Mouse (Mus musculus) midbrain, embryonic 13.5 days (tissue): Measurements from ENCODE around the gene Gjb2. TPM values are rescaled to one million over a fixed set of nuclear protein-coding genes. Genes with fewer than 3 reads are reported as not detected.
"Not testable (repeated sequence)": the region's sequence is repeated elsewhere in the genome, so short reads cannot be mapped to it uniquely, and the experiment has no call there.

Experiments used
- ATAC-seq: fragments of 200-750 bp; cut with Nextera tagmentation; 2 replicates; pipeline ENCODE4 v1.8.0; 2017; ENCODE audit warnings: mild to moderate bottlenecking, moderate TSS enrichment, moderate library complexity
- H3K27ac ChIP-seq: fragments of 300-500 bp; sonication (generic); 2 replicates; pipeline ENCODE4 v1.5.1; 2015; ENCODE audit warnings: inconsistent platforms, mild to moderate bottlenecking, moderate library complexity
- H3K27me3 ChIP-seq: fragments of 300-500 bp; sonication (generic); 2 replicates; pipeline ENCODE4 v1.6.1; 2015; ENCODE audit warnings: mild to moderate bottlenecking, inconsistent platforms
- H3K36me3 ChIP-seq: fragments of 300-500 bp; sonication (generic); 2 replicates; pipeline ENCODE4 v1.6.1; 2015; ENCODE audit warnings: mild to moderate bottlenecking, inconsistent platforms
- H3K4me1 ChIP-seq: fragments of 300-500 bp; sonication (generic); replicated peaks from 2 replicates; pipeline ENCODE4 v1.6.1; 2015; ENCODE audit warnings: inconsistent platforms
- H3K4me2 ChIP-seq: fragments of 300-500 bp; sonication (generic); replicated peaks from 2 replicates; pipeline ENCODE4 v1.6.1; 2015; ENCODE audit warnings: moderate library complexity, mild to moderate bottlenecking, inconsistent platforms
- H3K4me3 ChIP-seq: fragments of 300-500 bp; sonication (generic); replicated peaks from 2 replicates; pipeline ENCODE4 v1.5.1; 2015; ENCODE audit warnings: mild to moderate bottlenecking, inconsistent platforms
- H3K9ac ChIP-seq: fragments of 300-500 bp; sonication (generic); replicated peaks from 2 replicates; pipeline ENCODE4 v1.6.1; 2015; ENCODE audit warnings: mild to moderate bottlenecking, inconsistent platforms
- H3K9me3 ChIP-seq: fragments of 300-500 bp; sonication (generic); 2 replicates; pipeline ENCODE4 v1.6.1; 2016; ENCODE audit warnings: mild to moderate bottlenecking, inconsistent platforms
- WGBS: fragments of 180-500 bp; shearing (Covaris S2); methylation state at CpG from one replicate; pipeline ENCODE4 v1.1.7; 2015; 5-methylcytosine and 5-hydroxymethylcytosine counted together
- polyA plus RNA-seq: library from polyadenylated mRNA; unstranded; fragments of >200 nt; fragmentation: Nextera tagmentation; extraction: Ambion mirVana; gene quantifications from 2 replicates; pipeline ENCODE4 v1.2.1, GENCODE M21; 2015

The Gjb2 gene
- polyA plus RNA-seq, 1 experiment from 2014 or later, result 10.0 TPM

DNA sequence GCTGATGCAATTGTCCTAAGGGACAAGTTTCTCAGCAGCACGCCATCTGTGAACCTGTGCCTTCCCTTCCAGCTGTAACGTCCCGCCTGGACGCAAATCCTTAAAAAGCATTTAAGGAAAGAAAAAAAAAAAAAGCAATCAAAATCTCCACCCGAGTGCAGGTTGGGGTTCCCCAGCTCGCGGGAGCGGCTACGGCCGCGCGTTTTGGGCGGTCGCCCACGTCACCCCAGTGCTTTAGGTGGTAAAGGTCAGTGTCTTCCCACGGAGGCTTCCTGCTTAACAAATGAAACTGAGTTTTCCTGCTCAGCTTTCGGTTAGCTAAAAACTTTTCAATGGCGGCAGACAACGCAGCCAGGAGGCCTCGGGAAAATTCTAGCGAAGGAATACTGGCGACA, 794 bp downstream of the Gjb2 start:
- no peak overlapping the region for H3K27ac ChIP-seq
- H3K27me3 ChIP-seq, result peaks cover 72% of the 10 kb centered on the region
- H3K9me3 ChIP-seq, result no peaks in the 10 kb centered on the region
- H3K4me3 ChIP-seq, result peak overlapping the region; percentile 62
- 1% methylated on average over 22 of the region's 22 CpGs for WGBS
- H3K9ac ChIP-seq, result peak overlapping the region; percentile 60
- H3K4me2 ChIP-seq, result peak overlapping the region; percentile 100
- no peaks in the 10 kb centered on the region for H3K36me3 ChIP-seq
- H3K4me1 ChIP-seq, result peaks cover 20% of the 10 kb centered on the region
- peak; percentile 24; the same call in 1 of the 2 replicates for ATAC-seq

DNA sequence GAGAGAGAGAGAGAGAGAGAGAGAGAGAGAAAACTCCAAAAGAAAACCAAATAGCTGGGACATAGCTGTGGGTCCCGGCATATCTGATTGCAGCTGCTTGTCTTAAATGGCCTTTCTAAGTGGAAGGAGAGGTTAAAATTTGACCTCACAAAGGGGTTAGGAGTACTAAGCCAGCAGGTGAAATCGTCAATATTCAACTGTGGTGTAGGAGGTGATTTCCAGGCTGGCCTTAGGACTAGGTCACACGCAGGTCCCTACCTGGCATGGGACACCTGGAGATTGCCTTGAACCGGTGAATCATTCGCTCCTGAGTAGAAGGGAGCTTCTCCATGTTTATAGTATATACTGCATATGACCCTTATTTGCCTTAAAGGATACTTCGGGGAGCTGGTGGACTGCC, 1.4 kb downstream of the Gjb2 start:
- Histone ChIP-seq H3K27me3 (peaks cover 72% of the 10 kb centered on the region), H3K9ac (no peak overlapping the region), H3K4me1 (peaks cover 20% of the 10 kb centered on the region), H3K4me3 (peak overlapping the region; percentile 62; the same call in 1 of the 2 replicates), H3K9me3 (no peaks in the 10 kb centered on the region), H3K27ac (no peak overlapping the region), H3K36me3 (no peaks in the 10 kb centered on the region), H3K4me2 (0 out of 2 replicates have a peak overlapping the region, but pooled peaks have one; percentile 100)
- WGBS, result 59% methylated on average over 6 of the region's 6 CpGs
- ATAC-seq, result no peak

DNA sequence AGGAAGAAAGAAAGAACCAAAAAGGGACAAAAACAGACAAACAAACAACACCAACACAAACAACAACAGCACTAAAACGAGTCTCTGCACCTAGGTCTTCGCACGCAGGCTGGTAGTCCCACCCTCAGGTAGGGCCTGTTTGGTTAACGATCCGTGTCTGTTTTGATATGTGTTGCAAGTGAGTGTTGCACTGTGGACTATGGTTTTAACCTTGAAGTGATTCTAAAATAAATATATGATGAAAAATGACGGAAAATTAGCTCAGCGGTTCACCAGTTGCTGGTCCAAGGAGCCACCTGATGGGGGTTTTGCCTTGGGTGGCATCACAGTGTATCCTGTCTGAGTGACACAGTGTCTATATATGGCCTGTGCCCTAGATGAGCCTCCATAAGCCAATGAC, 2.9 kb downstream of the Gjb2 start:
- no peak overlapping the region for H3K27ac ChIP-seq
- peaks cover 57% of the 10 kb centered on the region for H3K27me3 ChIP-seq
- H3K9ac ChIP-seq, result no peak overlapping the region
- peaks cover 20% of the 10 kb centered on the region for H3K4me1 ChIP-seq
- WGBS, result 91% methylated on average over 7 of the region's 7 CpGs
- ATAC-seq, result no peak
- no peaks in the 10 kb centered on the region for H3K9me3 ChIP-seq
- no peak overlapping the region for H3K4me3 ChIP-seq
- no peaks in the 10 kb centered on the region for H3K36me3 ChIP-seq
- no peak overlapping the region for H3K4me2 ChIP-seq

DNA sequence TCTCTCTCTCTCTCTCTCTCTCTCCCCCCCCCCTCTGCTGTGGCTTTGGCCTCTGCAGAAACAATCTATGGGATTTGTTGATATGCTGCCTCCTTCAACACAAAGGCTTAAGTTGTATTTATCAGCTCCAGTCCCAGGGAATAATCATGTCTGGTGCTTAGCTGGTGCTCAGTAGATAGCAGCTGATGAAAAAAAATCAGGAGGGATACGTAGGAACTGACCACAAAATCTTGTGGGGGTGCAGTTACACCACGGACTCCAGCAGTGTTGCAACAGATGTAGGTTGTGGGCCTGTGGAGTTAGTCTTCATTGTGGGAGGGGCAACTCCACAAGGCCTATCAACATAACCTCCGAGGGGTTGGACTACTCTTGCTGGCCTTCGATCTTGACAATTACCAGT, 8.6 kb downstream of the Gjb2 start:
- Histone ChIP-seq H3K27ac (no peak overlapping the region), H3K4me2 (no peak overlapping the region), H3K36me3 (no peaks in the 10 kb centered on the region), H3K9ac (no peak overlapping the region), H3K4me3 (no peak overlapping the region), H3K9me3 (no peaks in the 10 kb centered on the region), H3K4me1 (0 out of 2 replicates have a peak, but pooled peaks cover 2% of the 10 kb centered on the region), H3K27me3 (peaks cover 5% of the 10 kb centered on the region; the same call in 1 of the 2 replicates)
- ATAC-seq, result no peak
- WGBS, result 88% methylated on average over 4 of the region's 4 CpGs

DNA sequence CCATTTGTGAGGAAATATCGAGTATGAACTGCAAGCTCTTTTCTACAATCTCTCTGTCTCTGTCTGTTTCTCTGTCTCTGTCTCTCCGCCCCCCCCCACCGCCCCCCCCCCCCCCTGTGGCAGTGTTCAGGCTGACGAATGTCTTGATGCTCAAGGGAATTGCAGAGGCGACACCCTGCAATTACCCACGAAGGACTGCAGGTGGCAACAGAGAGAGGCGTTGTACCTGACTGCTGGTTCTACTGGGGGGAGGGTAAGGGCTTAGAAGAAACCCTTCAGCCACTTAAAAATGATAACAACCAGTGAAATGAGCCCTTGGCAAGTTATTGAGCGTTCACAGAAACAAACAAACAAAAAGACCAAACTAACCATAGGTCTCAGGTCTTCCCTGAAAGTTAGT, 11.5 kb downstream of the Gjb2 start:
- Histone ChIP-seq H3K27me3 (no peaks in the 10 kb centered on the region), H3K9ac (no peak overlapping the region), H3K27ac (no peak overlapping the region), H3K4me1 (no peaks in the 10 kb centered on the region), H3K4me2 (no peak overlapping the region), H3K9me3 (no peaks in the 10 kb centered on the region), H3K4me3 (no peak overlapping the region), H3K36me3 (no peaks in the 10 kb centered on the region)
- 6% methylated on average over 8 of the region's 8 CpGs for WGBS
- no peak for ATAC-seq

DNA sequence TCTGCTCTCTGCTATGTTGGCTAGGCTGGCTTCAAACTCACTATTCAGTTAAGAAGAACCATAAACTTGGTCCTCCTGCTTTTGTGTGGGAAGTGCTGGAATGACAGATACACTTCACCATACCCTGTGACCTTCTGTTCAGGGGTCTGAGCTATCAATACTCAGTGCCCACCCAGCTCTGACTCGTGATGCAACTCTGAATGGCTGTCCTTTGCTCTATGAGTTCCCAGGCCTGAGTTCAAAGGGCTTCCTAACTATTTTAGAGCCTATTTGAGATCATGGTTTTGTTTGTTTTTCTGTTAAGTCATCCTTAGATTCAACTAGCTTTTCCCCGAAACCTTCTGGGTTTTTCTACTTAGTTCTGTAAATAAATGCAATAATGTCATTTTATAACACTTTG, 14.5 kb downstream of the Gjb2 start:
- Histone ChIP-seq H3K27ac (no peak overlapping the region), H3K4me2 (no peak overlapping the region), H3K27me3 (no peaks in the 10 kb centered on the region), H3K4me3 (no peak overlapping the region), H3K9ac (no peak overlapping the region), H3K9me3 (no peaks in the 10 kb centered on the region), H3K4me1 (no peaks in the 10 kb centered on the region), H3K36me3 (no peaks in the 10 kb centered on the region)
- 63% methylated on average over 2 of the region's 2 CpGs for WGBS
- no peak for ATAC-seq

DNA sequence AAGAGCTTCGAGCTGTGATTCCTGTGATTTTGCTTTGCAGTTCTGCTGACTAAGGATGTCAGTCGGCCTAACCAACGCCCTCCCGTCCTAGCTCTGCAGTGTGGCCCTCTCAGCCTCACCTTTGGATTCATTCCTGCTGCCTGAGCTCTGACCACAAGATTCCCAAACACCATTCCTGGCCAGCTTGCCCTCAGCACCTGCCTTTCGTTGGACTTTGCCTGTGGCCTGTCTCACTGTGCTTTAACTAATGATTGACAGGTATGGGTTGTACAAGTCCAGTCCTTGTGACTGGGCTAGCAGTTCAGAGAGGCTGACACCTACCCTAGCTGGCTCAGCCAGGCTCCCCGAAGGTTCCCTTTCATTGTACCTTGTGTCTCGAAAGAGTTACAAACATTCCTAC, 15.4 kb downstream of the Gjb2 start:
- no peaks in the 10 kb centered on the region for H3K9me3 ChIP-seq
- no peak overlapping the region for H3K4me3 ChIP-seq
- ATAC-seq, result no peak
- no peak overlapping the region for H3K27ac ChIP-seq
- no peaks in the 10 kb centered on the region for H3K36me3 ChIP-seq
- no peaks in the 10 kb centered on the region for H3K27me3 ChIP-seq
- H3K9ac ChIP-seq, result no peak overlapping the region
- H3K4me2 ChIP-seq, result no peak overlapping the region
- 89% methylated on average over 7 of the region's 7 CpGs for WGBS
- no peaks in the 10 kb centered on the region for H3K4me1 ChIP-seq

DNA sequence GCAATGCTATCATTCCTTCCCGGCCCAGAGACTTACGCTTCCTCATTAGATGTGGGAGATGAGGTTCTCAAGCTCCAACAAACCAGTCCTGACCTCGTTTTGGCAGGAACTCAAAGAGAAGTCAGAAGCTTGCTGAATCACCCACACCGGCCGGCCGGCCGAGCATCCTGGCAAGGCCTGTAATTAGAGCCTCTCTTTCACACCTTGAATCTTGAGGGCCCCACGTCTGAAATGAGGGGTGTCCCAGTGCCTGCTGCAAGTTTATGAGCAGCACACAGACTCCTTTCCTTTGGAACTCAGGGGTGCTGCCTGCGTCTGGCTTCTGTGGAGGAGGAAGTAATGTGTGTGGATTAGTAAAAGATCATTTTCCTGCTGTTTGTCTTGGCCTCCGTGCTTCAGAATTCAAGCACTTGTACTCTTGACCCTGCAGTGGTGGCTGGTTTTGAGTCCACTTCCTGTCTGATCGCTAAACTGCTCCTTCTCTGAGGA, 20.3 kb downstream of the Gjb2 start:
- Histone ChIP-seq H3K27ac (no peak overlapping the region), H3K27me3 (no peaks in the 10 kb centered on the region), H3K4me1 (no peaks in the 10 kb centered on the region), H3K4me3 (no peak overlapping the region), H3K9ac (no peak overlapping the region), H3K9me3 (no peaks in the 10 kb centered on the region), H3K4me2 (no peak overlapping the region), H3K36me3 (no peaks in the 10 kb centered on the region)
- 80% methylated on average over 11 of the region's 11 CpGs for WGBS
- ATAC-seq, result no peak

DNA sequence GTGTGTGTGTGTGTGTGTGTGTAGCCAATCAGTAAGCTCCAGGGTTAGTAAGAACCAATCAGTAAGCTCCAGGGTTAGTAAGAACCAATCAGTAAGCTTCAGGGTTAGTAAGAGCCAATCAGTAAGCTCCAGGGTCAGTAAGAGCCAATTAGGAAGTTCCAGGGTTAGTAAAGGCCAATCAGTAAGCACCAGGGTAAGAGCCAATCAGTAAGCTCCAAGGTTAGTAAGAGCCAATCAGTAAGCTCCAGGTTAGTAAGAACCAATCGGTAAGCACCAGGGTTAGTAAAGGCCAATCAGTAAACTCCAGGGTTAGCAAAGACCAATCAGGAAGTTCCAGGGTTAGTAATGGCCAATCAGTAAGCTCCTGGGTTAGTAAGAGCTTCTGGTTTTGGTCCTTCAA, 21.6 kb downstream of the Gjb2 start:
- H3K36me3 ChIP-seq, result no peaks in the 10 kb centered on the region
- H3K9me3 ChIP-seq, result no peaks in the 10 kb centered on the region
- no peak overlapping the region for H3K27ac ChIP-seq
- 100% methylated on average over 1 of the region's 1 CpGs for WGBS
- no peak overlapping the region for H3K4me3 ChIP-seq
- no peaks in the 10 kb centered on the region for H3K4me1 ChIP-seq
- H3K27me3 ChIP-seq, result no peaks in the 10 kb centered on the region
- no peak overlapping the region for H3K4me2 ChIP-seq
- H3K9ac ChIP-seq, result no peak overlapping the region
- no peak for ATAC-seq

DNA sequence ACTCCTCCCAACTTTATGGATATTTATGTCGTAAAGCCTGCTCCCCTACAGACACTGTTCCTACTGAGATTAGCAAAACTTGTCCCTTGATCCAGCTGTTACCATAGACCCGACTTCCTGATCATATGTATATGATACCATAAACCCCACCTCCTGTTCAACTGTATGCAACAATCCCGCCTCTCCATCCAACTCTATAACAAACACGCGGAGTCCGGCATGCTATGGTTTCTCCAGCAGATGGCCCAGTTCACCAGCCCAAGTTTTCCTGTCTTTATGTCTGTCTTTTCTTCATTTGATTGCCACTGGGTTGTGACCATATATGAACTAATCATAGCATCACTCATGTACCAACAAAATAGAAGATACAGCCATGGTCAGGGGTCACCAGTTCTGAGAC, 29.0 kb downstream of the Gjb2 start:
- Histone ChIP-seq H3K27me3 (no peaks in the 10 kb centered on the region), H3K4me3 (no peak overlapping the region), H3K36me3 (no peaks in the 10 kb centered on the region), H3K27ac (no peak overlapping the region), H3K9me3 (no peaks in the 10 kb centered on the region), H3K9ac (no peak overlapping the region), H3K4me2 (no peak overlapping the region), H3K4me1 (no peaks in the 10 kb centered on the region)
- no peak for ATAC-seq
- whole genome bisulfite sequencing, result 87% methylated on average over 6 of the region's 6 CpGs

DNA sequence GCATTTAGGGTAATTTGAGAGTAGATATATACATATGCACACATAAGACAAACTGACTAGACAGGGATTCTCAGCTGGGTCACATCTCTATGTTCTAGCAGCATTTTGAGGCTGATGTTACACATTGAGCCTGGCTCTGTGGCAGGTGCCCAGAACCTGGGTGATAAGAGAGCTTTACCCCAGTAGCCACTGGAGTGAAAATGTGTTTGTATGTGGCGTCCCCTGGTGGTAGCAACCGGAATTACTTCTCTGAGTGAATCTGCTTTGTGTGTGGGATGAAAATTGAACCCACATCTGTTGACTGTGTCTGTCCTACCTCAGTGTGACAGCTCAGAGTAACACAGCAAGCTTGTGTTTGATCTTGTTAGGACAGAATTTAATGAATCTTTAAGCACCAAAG, 34.6 kb downstream of the Gjb2 start:
- H3K36me3 ChIP-seq, H3K9ac ChIP-seq, H3K9me3 ChIP-seq, H3K27me3 ChIP-seq, H3K4me2 ChIP-seq, H3K27ac ChIP-seq, H3K4me1 ChIP-seq, ATAC-seq, H3K4me3 ChIP-seq: not testable (repeated sequence)
- WGBS, result 1% methylated on average over 2 of the region's 2 CpGs

DNA sequence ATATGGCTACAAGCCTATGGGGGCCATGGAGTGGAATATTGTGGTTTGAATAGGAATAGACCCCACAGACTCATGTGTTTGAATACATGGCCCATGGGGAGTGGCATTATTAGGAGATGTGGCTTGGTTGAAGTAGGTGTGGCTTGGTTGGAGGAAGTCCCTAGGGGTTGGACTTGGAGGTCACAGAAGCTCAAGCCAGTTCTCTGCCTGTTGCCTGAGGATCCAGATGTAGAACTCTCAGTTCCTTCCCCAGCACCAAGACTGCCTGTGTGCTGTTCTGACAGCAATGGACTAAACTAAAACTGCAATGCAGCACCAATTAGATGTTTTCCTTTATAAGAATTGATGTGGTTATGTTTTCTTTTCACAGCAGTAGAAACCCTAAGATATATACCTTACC, 38.4 kb downstream of the Gjb2 start:
- no peaks in the 10 kb centered on the region for H3K4me1 ChIP-seq
- ATAC-seq, result no peak
- H3K4me3 ChIP-seq, result no peak overlapping the region
- H3K36me3 ChIP-seq, result no peaks in the 10 kb centered on the region
- no peak overlapping the region for H3K27ac ChIP-seq
- H3K4me2 ChIP-seq, result no peak overlapping the region
- H3K9ac ChIP-seq, result no peak overlapping the region
- no peaks in the 10 kb centered on the region for H3K27me3 ChIP-seq
- H3K9me3 ChIP-seq, result no peaks in the 10 kb centered on the region

DNA sequence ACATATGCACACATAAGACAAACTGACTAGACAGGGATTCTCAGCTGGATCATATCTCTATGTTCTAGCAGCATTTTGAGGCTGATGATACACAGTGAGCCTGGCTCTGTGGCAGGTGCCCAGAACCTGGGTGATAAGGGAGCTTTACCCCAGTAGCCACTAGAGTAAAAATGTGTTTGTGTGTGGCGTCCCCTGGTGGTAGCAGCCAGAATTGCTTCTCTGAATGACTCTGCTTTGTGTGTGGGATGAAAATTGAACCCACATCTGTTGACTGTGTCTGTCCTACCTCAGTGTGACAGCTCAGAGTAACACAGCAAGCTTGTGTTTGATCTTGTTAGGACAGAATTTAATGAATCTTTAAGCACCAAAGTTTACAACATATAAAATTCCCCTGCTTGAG, 44.5 kb downstream of the Gjb2 start:
- Histone ChIP-seq H3K4me1 (peaks cover 12% of the 10 kb centered on the region), H3K27me3 (peaks cover 41% of the 10 kb centered on the region)
- not testable (repeated sequence) for H3K9ac ChIP-seq, H3K4me3 ChIP-seq, H3K27ac ChIP-seq, H3K9me3 ChIP-seq, H3K4me2 ChIP-seq, ATAC-seq, H3K36me3 ChIP-seq
- 4% methylated on average over 1 of the region's 1 CpGs for WGBS
